Mouse (Mus musculus): ENCODE measurements around the gene Kti12. TPM values are rescaled to one million over a fixed set of nuclear protein-coding genes. Genes with fewer than 3 reads are reported as not detected.

Gene Kti12
- polyA plus RNA-seq (2012; rRNA removed; ENCODE audit: low replicate concordance): 23.6 and 26.8 TPM in 2 replicates

DNA sequence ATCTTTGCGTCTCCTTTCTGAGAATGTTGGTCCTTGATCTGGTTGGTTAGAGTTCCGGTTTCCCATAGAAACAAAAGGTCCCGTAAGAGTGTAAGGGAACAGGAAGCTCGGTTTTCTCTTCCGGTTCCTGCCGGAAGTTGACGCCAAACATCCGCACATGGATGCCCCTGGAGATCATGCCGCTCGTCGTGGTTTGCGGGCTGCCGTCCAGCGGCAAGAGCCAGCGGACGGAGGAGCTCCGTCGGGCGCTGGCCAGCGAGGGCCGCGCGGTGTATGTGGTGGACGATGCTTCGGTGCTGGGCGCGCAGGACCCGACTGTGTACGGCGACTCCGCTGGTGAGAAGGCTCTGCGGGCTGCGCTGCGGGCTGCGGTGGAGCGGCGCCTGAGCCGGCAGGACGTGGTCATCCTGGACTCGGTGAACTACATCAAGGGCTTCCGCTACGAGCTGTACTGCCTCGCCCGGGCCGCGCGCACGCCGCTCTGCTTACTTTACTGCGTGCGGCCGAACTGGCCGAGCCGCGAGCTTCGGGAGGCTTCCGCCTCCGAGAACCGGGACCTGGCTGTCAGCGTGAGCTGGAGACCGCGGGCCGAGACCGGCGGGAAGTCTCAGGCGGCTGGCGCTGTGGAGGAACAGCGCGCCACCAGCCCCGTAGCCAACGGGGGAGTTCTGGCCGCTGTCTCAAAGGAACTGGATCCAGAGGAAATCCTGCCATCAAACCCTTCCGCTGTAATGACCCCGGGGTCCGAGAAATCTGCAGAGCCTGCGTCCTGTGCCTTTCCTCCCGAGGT lies at the start of gene Kti12:
TSS of gene Kti12 (plus strand) at position 71 of the 790 bp plus-strand sequence.

DNA sequence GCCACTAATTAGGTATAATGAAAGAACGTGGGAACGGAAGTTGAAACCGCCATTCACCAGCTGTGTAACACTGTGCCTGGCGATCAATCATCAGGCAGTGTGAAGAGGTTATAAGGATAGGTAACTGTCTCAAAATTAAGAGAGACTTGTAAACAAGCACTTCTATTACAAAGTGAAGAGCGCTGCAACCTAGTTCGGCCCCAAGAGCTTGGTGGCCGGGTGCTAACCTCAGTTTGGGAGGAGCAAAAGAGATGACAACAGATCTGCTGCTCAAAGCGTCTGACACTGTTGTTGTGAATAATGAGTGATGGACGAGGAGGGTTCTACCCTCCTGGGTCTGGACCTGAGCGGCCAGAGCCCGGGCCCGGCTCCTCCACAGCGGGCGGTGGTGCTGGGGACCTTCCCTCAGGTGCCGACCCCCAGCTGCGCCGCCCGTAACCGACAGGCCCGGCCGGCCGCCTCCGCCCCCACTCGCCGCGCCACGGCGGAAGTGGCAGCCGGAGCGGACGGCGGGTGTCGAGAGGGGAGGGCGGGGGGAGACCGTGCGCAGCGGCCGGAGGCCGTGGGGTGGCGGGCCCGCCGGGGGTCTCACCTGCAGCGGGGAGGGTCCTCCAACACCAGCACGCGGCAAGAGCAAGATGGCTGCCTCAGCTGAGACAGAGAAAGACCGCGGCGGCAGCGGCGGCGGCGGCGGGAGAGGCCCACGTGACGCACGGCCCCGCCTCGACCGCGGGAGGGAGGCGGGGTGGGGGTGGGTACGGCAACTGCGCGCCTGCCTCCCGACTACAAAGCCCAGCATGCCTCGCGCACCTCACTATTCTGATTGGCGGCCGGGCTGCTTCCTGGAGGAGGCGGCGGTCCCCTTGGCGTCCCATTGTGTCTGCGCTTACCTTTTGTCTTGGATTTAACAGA lies 14.4 kb upstream of the Kti12 start, which contains the start of gene Btf3l4:
TSS of gene Btf3l4 (minus strand) at position 699 of the 912 bp plus-strand sequence.

DNA sequence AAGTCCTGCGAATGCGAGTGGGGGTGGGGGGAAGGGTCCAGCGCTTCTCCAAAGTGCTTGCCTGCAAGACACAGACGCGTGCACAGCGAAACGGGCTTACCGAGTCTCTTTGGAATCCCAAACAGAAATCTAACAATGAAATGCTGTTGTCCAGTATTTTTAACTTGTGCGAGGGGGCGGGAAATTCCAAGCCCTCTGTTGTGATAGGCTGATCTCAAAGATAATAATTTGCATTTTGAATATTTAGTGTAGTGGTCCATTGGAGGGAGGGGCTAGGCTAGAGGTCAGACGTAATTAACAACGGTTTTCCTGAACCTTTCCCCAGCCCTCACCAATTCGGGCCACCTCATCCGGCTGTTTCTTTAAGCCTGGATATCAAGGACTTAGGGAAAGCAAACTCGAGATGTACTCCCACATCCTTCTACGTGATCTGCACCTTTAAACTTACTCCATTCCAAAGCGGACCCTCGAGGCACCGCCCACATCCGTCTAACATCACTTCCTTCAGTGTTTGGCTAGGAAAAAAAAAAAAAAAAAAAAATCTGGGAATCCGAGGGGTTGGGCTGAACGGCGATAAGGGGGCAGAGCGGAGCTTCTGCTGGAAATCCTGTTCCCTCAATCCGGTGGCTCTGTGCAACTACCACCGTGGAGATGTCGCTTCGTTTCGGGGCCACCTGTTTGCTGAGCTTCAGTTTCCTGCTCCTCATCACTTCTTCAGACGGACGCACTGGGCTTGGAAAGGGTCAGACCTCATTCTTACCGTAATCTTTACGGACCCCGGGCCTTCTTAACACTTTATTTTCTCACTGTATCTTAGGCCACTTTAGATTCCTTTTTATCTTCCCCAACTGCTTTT lies 13.2 kb upstream of the Kti12 start, which contains the start of gene Txndc12:
TSS of gene Txndc12 (plus strand) at position 487 of the 856 bp plus-strand sequence.

DNA sequence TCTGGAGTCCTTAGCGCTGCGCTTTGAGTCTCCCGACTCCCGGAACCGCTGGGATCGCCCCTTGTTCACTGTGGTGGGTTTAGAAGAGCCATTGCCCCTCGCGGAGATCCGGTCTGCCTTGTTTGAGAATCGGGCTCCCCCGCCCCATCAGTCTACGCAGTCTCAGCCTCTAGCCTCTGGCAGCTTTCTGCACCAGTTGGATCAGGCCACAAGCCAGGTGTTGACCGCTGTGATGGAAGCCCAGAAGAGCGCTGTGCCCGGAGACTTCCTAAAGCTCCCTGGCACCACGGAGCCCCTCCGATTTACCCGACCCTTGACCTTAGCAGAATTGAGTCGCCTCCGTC lies 892 bp downstream of the Kti12 start, which contains the start of gene A730015C16Rik:
TSS of gene A730015C16Rik (minus strand) at position 115 of the 344 bp plus-strand sequence.

DNA sequence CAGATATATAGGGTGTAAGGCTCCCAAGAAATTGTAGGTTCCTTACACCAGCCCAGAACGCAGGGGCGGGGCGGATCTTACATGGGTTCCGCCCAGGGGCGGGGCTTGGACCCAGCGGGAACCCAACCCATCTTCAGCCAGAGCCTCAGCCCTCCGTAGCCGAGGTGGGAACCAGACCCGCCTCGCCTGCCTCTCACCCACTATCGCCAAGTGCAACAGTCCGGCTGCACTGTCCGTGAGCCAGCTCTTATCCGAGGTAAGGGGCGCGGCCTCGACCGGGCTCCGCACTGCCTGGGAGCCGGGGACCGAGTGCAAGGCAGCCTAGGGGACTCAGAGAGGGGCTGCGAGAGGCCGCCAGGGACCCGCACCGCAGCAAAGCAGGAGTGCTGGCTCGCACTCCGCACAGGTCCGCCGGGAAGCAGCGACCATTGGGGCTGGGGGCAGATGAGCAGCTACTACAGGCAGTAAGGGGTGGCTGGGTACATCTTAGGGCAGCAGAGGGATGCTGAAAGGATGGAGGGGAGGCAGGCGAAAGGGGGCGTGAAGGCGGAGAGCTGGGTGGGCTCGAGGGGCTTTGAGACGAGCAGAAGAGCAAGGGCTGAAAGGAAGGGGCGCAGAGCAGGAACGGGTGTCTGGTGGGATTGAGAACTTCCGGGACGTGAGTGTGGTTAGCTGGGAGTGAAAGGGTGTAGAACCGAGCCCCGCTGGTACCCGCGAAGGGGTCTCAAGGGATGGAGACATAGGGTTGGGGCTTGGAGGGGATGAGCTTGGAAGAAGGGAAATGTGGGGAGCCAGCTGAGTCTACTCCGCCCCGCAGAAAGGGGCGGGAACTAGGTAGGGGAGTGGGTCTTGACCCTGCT lies 31.6 kb downstream of the Kti12 start, which contains the start of gene Rab3b:
TSS of gene Rab3b (plus strand) at position 101 of the 860 bp plus-strand sequence.

Other genes with a start within 250 kb of the Kti12 start
- gene Cc2d1b, start 227.8 kb upstream of the Kti12 start, polyA plus RNA-seq (2012; rRNA removed; ENCODE audit: low replicate concordance): 13.9 and 15.0 TPM in 2 replicates
- gene 3110021N24Rik, start 128.1 kb upstream of the Kti12 start, polyA plus RNA-seq (2012; rRNA removed; ENCODE audit: low replicate concordance): 0.07 TPM in 1 of 2 replicates, not detected in the other
- 2.3 TPM in 2 replicates for gene Zfyve9, start 67.0 kb upstream of the Kti12 start, polyA plus RNA-seq (2012; rRNA removed; ENCODE audit: low replicate concordance)
- 3.0 and 4.0 TPM in 2 replicates for gene Btf3l4, start 14.2 kb upstream of the Kti12 start, polyA plus RNA-seq (2012; rRNA removed; ENCODE audit: low replicate concordance)
- 5.2 and 6.0 TPM in 2 replicates for gene Txndc12, start 13.2 kb upstream of the Kti12 start, polyA plus RNA-seq (2012; rRNA removed; ENCODE audit: low replicate concordance)
- gene A730015C16Rik, start 834 bp downstream of the Kti12 start, polyA plus RNA-seq (2012; rRNA removed; ENCODE audit: low replicate concordance): 0.27 TPM in 1 of 2 replicates, not detected in the other
- 5.7 and 6.1 TPM in 2 replicates for gene Rab3b, start 31.3 kb downstream of the Kti12 start, polyA plus RNA-seq (2012; rRNA removed; ENCODE audit: low replicate concordance)
- 3.0 and 5.7 TPM in 2 replicates for gene Nrd1, start 152.9 kb downstream of the Kti12 start, polyA plus RNA-seq (2012; rRNA removed; ENCODE audit: low replicate concordance)

Data from duodenum, adult 2 months (tissue).